Mouse (Mus musculus) spleen, adult 2 months (tissue): ENCODE measurements around the gene Pigl.

Source experiments
- CTCF ChIP-seq: fragments of 200-500 bp; IDR thresholded peaks from 2 replicates; pipeline ENCODE4 v1.5.1; 2011; ENCODE audit warnings: mild to moderate bottlenecking, inconsistent platforms; ENCODE audit not compliant: insufficient read depth, insufficient read length, insufficient replicate concordance; ENCODE audit errors: extremely low read depth
- POLR2A ChIP-seq: fragments of 200-500 bp; IDR thresholded peaks from 2 replicates; pipeline ENCODE4 v1.6.1; 2011; ENCODE audit warnings: low read depth, low read length, inconsistent platforms

DNA sequence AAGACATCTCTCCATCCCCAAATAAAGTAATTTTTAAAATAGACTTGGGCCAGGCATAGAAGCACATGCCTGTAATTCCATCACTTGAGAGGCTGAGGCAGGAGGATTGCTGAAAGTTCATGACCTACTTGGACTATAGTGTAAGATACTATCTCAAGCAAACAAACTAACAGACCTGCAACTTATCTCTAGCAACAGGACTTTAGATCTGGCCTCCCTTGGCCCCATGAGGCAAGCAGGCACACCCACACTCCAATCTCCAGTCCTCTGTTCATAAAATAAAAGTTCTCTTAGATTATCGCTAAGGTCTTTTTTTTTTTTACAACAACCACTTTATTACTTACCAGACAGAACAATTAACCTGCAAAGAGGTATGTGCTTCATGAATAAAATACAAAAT is 28.7 kb downstream of the Pigl start:
- TF ChIP-seq CTCF (no peak), POLR2A (no peak)
